Mouse (Mus musculus): Measurements from ENCODE around the gene Serac1. TPM values are rescaled to one million over a fixed set of nuclear protein-coding genes. Genes with fewer than 3 reads are reported as not detected.

The Serac1 gene
- polyA plus RNA-seq, 2 experiments = 0.69 to 1.6 TPM

DNA sequence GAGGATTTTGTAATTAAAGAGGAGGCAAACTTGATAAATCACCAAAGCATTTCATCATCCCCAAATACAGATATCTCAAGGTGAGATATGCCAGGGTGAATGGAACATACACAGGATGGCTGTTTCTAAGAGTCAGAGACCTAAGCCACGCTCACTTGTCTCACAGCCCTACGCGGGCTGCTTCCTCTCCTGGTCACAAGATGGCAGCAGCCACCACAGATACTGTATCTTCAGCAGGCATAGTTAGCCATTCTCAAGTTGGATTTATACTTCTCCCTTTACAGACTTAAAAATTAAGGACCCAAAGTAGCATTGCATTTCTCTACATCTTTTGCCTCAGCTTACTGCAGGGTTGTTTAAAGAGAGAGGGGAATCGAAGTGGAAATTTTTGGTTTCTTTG, 18.3 kb upstream of the Serac1 start:
- Histone ChIP-seq H3K4me2 (ENCODE audit: low read depth) (no peak overlapping the region), H3K27ac (no peak overlapping the region), H3K4me3 (ENCODE audit: insufficient read depth in 1 of 2, low read depth in 2 of 2, low read length in 2 of 2) (no peak overlapping the region), H3K9me3 (ENCODE audit: control insufficient read depth, low read length) (no peaks in the 10 kb centered on the region), H3K4me1 (replicated peaks; ENCODE audit: control insufficient read depth in 2 of 2, insufficient read depth in 2 of 2, low read length in 1 of 2) (no peaks in the 10 kb centered on the region), H3K36me3 (replicated peaks; ENCODE audit: control insufficient read depth, insufficient read depth, low read depth) (no peaks in the 10 kb centered on the region), H3K9ac (replicated peaks) (no peak overlapping the region), H3K27me3 (ENCODE audit: control insufficient read depth, insufficient read depth, low read length) (no peaks in the 10 kb centered on the region)
- 21% methylated on average over 4 of the region's 4 CpGs for WGBS (ENCODE audit: insufficient replicate concordance)
- DNase-seq (ENCODE audit: low read depth in 3 of 3, low spot score in 3 of 3) (no peak), ATAC-seq (ENCODE audit: insufficient read depth) (no peak)
- TF ChIP-seq CTCF (IDR thresholded peaks at IDR 0.05; ENCODE audit: low read depth) = peak; percentile 81
- no peak for TF ChIP-seq EP300 (IDR thresholded peaks at IDR 0.05; ENCODE audit: low read depth)

DNA sequence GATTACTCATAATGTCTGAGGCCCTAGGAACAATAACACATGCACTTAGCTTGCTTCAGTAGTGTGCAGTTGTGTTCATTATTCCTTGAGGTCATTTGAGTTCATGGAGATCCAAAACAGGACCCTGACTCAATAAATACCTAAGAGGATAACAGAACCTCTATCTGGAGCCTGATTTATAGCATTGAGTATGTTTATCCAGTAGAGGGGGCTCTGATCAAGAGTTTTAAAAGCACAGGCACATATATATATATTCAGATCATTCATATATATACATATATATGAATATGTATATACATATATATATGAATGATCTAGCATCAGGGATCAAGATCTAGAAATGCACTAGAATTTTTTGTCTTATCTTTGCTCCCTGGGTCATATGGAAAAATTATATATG, 16.0 kb upstream of the Serac1 start:
- H3K36me3 ChIP-seq (replicated peaks; ENCODE audit: control insufficient read depth, insufficient read depth, low read depth) = no peaks in the 10 kb centered on the region
- H3K4me2 ChIP-seq (ENCODE audit: low read depth) = no peak overlapping the region
- ATAC-seq (ENCODE audit: insufficient read depth) (no peak), DNase-seq (ENCODE audit: low read depth in 3 of 3, low spot score in 3 of 3) (no peak)
- H3K4me3 ChIP-seq (ENCODE audit: insufficient read depth in 1 of 2, low read depth in 2 of 2, low read length in 2 of 2) = no peak overlapping the region
- no peak overlapping the region for H3K27ac ChIP-seq
- H3K9ac ChIP-seq (replicated peaks) = no peak overlapping the region
- TF ChIP-seq EP300 (IDR thresholded peaks at IDR 0.05; ENCODE audit: low read depth) (no peak), CTCF (IDR thresholded peaks at IDR 0.05; ENCODE audit: low read depth) (no peak)
- H3K27me3 ChIP-seq (ENCODE audit: control insufficient read depth, insufficient read depth, low read length) = no peaks in the 10 kb centered on the region
- no peaks in the 10 kb centered on the region for H3K4me1 ChIP-seq (replicated peaks; ENCODE audit: control insufficient read depth in 2 of 2, insufficient read depth in 2 of 2, low read length in 1 of 2)
- no peaks in the 10 kb centered on the region for H3K9me3 ChIP-seq (ENCODE audit: control insufficient read depth, low read length)

DNA sequence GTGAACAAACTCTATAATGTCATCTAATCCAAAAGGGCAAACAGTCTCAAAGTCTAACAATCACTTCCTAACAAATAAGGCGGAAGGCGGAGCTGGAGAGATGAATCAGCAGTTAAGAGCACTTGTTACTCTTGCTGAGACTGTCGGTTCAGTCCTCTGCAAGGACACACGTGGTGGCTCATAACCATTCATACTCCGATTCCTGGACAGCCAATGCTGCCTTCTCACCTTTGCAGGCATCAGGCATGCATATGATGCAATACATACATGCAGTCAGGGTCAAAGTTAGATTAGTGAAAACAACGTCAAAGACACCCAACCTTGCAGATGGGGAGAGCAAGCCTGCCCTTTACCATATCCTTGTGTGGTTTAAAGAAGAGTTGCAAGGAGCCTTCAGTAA, 12.1 kb upstream of the Serac1 start:
- Histone ChIP-seq H3K27me3 (ENCODE audit: control insufficient read depth, insufficient read depth, low read length) (no peaks in the 10 kb centered on the region), H3K36me3 (replicated peaks; ENCODE audit: control insufficient read depth, insufficient read depth, low read depth) (no peaks in the 10 kb centered on the region), H3K9ac (replicated peaks) (no peak overlapping the region), H3K4me2 (ENCODE audit: low read depth) (no peak overlapping the region), H3K4me3 (ENCODE audit: insufficient read depth in 1 of 2, low read depth in 2 of 2, low read length in 2 of 2) (no peak overlapping the region), H3K27ac (no peak overlapping the region), H3K4me1 (replicated peaks; ENCODE audit: control insufficient read depth in 2 of 2, insufficient read depth in 2 of 2, low read length in 1 of 2) (no peaks in the 10 kb centered on the region), H3K9me3 (ENCODE audit: control insufficient read depth, low read length) (no peaks in the 10 kb centered on the region)
- DNase-seq (ENCODE audit: low read depth in 3 of 3, low spot score in 3 of 3) (no peak), ATAC-seq (ENCODE audit: insufficient read depth) (no peak)
- WGBS (ENCODE audit: insufficient replicate concordance) = 66% methylated on average over 6 of the region's 6 CpGs
- TF ChIP-seq CTCF (IDR thresholded peaks at IDR 0.05; ENCODE audit: low read depth) (no peak), EP300 (IDR thresholded peaks at IDR 0.05; ENCODE audit: low read depth) (no peak)

DNA sequence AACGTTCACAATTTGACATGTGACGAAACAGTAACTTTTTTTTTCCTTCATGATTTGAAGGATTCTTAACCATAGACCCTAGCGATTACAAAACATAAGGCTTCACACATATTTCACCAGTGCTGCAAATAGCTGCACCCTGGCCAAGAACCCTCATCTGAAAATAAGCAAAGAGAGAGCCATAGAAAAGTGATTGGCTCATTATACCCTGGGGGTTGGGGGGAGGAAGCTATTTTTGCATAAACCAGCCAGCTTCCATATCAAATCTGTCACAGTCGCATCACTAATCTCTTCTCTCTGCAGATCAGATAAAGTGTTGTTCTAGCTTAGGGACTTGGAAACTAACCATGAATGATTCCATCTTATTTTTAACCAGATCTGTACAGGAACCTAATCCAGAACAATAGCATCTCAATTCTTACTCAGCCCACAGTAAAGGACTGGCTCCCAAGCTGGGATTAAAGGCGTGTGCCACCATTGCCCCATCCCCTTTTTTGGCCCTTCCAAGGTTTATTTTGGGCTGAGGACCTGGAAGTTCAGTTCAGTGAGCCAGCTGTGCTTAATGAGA, 3.9 kb upstream of the Serac1 start:
- H3K4me1 ChIP-seq (replicated peaks; ENCODE audit: control insufficient read depth in 2 of 2, insufficient read depth in 2 of 2, low read length in 1 of 2) = peaks cover 3 to 9% of the 10 kb centered on the region in 2 experiments; a peak in 3 of 4 replicates
- DNase-seq (ENCODE audit: low read depth in 3 of 3, low spot score in 3 of 3) = no peak
- no peak overlapping the region for H3K4me3 ChIP-seq (ENCODE audit: insufficient read depth in 1 of 2, low read depth in 2 of 2, low read length in 2 of 2)
- ATAC-seq (ENCODE audit: insufficient read depth) = no peak
- no peak overlapping the region for H3K27ac ChIP-seq
- peaks cover 3% of the 10 kb centered on the region; the same call in 1 of the 2 replicates for H3K36me3 ChIP-seq (replicated peaks; ENCODE audit: control insufficient read depth, insufficient read depth, low read depth)
- 79% methylated on average over 5 of the region's 5 CpGs for WGBS (ENCODE audit: insufficient replicate concordance)
- H3K9ac ChIP-seq (replicated peaks) = no peak overlapping the region
- no peak for TF ChIP-seq EP300 (IDR thresholded peaks at IDR 0.05; ENCODE audit: low read depth)
- H3K4me2 ChIP-seq (ENCODE audit: low read depth) = no peak overlapping the region
- no peaks in the 10 kb centered on the region for H3K27me3 ChIP-seq (ENCODE audit: control insufficient read depth, insufficient read depth, low read length)
- no peaks in the 10 kb centered on the region for H3K9me3 ChIP-seq (ENCODE audit: control insufficient read depth, low read length)

DNA sequence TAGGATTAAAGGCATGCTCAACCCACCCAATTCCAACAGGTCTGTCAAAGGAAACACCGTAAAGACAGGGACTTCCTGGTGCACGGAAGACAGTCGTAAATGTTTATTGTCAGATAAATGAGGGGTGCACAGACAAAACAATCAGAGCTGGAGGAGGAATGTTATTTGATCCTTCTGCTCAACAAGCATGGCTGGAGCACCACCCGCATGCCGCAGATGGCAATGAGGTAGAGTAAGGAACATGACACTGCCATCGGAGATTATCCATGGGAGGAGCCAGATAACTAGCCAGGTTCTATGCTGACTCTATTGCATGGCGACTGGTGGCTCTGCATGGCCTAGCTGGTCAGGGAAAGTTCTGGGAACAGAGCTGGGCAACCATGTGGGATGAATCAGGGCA, 6.1 kb downstream of the Serac1 start:
- 70% methylated on average over 7 of the region's 7 CpGs for WGBS (ENCODE audit: insufficient replicate concordance)
- DNase-seq (ENCODE audit: low read depth in 3 of 3, low spot score in 3 of 3) = no peak
- no peak overlapping the region for H3K4me3 ChIP-seq (ENCODE audit: insufficient read depth in 1 of 2, low read depth in 2 of 2, low read length in 2 of 2)
- no peaks in the 10 kb centered on the region for H3K9me3 ChIP-seq (ENCODE audit: control insufficient read depth, low read length)
- no peaks in the 10 kb centered on the region; the same call in 1 of the 2 replicates for H3K36me3 ChIP-seq (replicated peaks; ENCODE audit: control insufficient read depth, insufficient read depth, low read depth)
- H3K27ac ChIP-seq = no peak overlapping the region
- peaks cover 0 to 3% of the 10 kb centered on the region in 2 experiments; a peak in 1 of 4 replicates for H3K4me1 ChIP-seq (replicated peaks; ENCODE audit: control insufficient read depth in 2 of 2, insufficient read depth in 2 of 2, low read length in 1 of 2)
- H3K27me3 ChIP-seq (ENCODE audit: control insufficient read depth, insufficient read depth, low read length) = no peaks in the 10 kb centered on the region
- no peak for ATAC-seq (ENCODE audit: insufficient read depth)
- no peak overlapping the region for H3K9ac ChIP-seq (replicated peaks)
- H3K4me2 ChIP-seq (ENCODE audit: low read depth) = no peak overlapping the region
- TF ChIP-seq EP300 (IDR thresholded peaks at IDR 0.05; ENCODE audit: low read depth) = no peak

Data from liver, embryonic 14.5 days (tissue).